Mouse (Mus musculus) embryonic facial prominence, embryonic 11.5 days (tissue): Measurements from ENCODE around the gene Clrn2. TPM values are rescaled to one million over a fixed set of nuclear protein-coding genes. Genes with fewer than 3 reads are reported as not detected.
A peak's percentile ranks its signal among the peaks of the same experiment; 100 is the strongest.
"Not testable (repeated sequence)": the region's sequence is repeated elsewhere in the genome, so short reads cannot be mapped to it uniquely, and the experiment has no call there.

Experiments used
- ATAC-seq: fragments of 200-750 bp; cut with Nextera tagmentation; replicated peaks from 2 replicates; pipeline ENCODE4 v1.8.0; 2017; ENCODE audit warnings: low read depth; ENCODE audit not compliant: insufficient number of reproducible peaks, low FRiP score, low TSS enrichment
- DNase-seq: peaks from one replicate; pipeline ENCODE4 v3.0.0-alpha.2; 2015; ENCODE audit warnings: low spot score
- H3K27ac ChIP-seq: fragments of 300-500 bp; sonication (generic); replicated peaks from 2 replicates; pipeline ENCODE4 v1.5.1; 2014; ENCODE audit warnings: mild to moderate bottlenecking, low read depth, low read length, control low read depth
- H3K27me3 ChIP-seq: fragments of 300-500 bp; sonication (generic); 2 replicates; pipeline ENCODE4 v1.6.1; 2014; ENCODE audit warnings: mild to moderate bottlenecking, low read length, moderate library complexity, mixed read lengths; ENCODE audit not compliant: control insufficient read depth, insufficient read depth
- H3K36me3 ChIP-seq: fragments of 300-500 bp; sonication (generic); replicated peaks from 2 replicates; pipeline ENCODE4 v1.6.1; 2014; ENCODE audit warnings: low read depth, mild to moderate bottlenecking, low read length, moderate library complexity, mixed read lengths; ENCODE audit not compliant: control insufficient read depth, insufficient read depth
- H3K4me1 ChIP-seq: fragments of 300-500 bp; sonication (generic); 2 replicates; pipeline ENCODE4 v1.6.1; 2014; ENCODE audit warnings: low read length, mixed read lengths; ENCODE audit not compliant: control insufficient read depth, insufficient read depth
- H3K4me2 ChIP-seq: fragments of 300-500 bp; sonication (generic); 2 replicates; pipeline ENCODE4 v1.6.1; 2014; ENCODE audit warnings: low read depth, mild to moderate bottlenecking, control low read depth, low read length, moderate library complexity
- H3K4me3 ChIP-seq: fragments of 300-500 bp; sonication (generic); 2 replicates; pipeline ENCODE4 v1.5.1; 2014; ENCODE audit warnings: low read depth, low read length, control low read depth
- H3K9ac ChIP-seq: fragments of 300-500 bp; sonication (generic); replicated peaks from 2 replicates; pipeline ENCODE4 v1.6.1; 2014; ENCODE audit warnings: mild to moderate bottlenecking, control low read depth, low read length
- H3K9me3 ChIP-seq: fragments of 300-500 bp; sonication (generic); replicated peaks from 2 replicates; pipeline ENCODE4 v1.6.1; 2016; ENCODE audit warnings: mild to moderate bottlenecking, low read length, inconsistent platforms, mixed read lengths; ENCODE audit not compliant: control insufficient read depth
- WGBS: fragments of 180-500 bp; shearing (Covaris S2); extraction: QIAGEN DNeasy Blood & Tissue Kit; methylation state at CpG from one replicate; pipeline ENCODE4 v1.1.7; 2014; 5-methylcytosine and 5-hydroxymethylcytosine counted together
- polyA plus RNA-seq: library from polyadenylated mRNA; unstranded; fragments of >200 nt; fragmentation: Nextera tagmentation; extraction: Ambion mirVana; gene quantifications from 2 replicates; pipeline ENCODE4 v1.2.1, GENCODE M21; 2014

Gene Clrn2
- polyA plus RNA-seq, 1 experiment from 2014 or later: 0.22 TPM

DNA sequence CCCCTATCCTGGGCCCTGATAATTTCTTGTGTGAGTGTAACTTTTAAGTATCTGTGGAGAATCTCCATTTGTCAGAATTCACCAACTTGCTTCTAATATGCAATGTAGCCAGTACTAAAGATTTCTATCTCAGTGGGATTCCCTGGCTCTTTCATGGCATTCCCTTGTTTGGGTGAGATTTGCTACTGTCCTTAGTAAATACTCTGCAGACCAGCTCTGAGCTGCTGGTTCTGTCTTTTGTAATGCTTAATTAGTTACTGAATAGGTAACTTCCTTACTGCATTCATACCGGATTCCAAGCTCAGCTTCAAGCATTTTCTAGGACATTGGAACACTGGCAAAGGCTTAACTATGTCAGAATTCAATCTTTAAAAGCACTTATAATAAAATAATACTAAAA, 27.8 kb upstream of the Clrn2 start:
- not testable (repeated sequence) for H3K9me3 ChIP-seq, H3K4me2 ChIP-seq, H3K27ac ChIP-seq, H3K9ac ChIP-seq, H3K27me3 ChIP-seq, H3K4me3 ChIP-seq, ATAC-seq, DNase-seq, H3K36me3 ChIP-seq, H3K4me1 ChIP-seq
- 65% methylated on average over 1 of the region's 1 CpGs for WGBS

DNA sequence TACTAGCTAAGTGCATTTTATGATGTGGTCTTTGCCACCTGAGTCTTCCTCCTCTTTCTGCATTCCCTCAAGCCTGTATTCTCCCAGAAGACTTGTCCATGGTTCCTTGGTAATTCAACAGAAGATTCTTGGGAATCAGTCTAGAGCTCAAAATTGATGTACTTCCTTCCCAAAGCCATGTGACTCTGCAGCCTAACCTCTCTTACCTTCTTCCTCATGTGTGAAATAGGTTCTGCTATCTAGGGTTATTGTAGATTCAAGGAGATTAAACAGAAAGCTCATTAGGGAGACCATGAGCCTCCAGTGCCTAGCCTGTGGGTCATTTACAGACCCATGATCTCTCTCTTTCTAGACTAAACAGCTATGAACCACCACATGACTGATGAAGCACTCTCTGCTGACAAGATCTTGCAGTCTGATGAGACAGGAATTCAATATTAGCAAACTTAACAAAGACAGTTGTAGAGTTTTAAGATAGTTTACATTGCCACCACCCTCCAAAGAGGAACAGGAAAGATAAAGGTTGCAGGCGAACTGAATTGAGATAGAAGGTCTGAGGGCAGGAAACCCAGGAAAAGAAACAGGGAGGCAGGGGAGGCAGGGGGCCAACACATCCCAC, 27.0 kb upstream of the Clrn2 start:
- H3K27ac ChIP-seq: no peak overlapping the region
- no peak for ATAC-seq
- no peak overlapping the region for H3K4me2 ChIP-seq
- DNase-seq: no peak
- no peaks in the 10 kb centered on the region for H3K4me1 ChIP-seq
- H3K9ac ChIP-seq: no peak overlapping the region
- no peaks in the 10 kb centered on the region for H3K27me3 ChIP-seq
- 78% methylated on average over 1 of the region's 1 CpGs for WGBS
- H3K4me3 ChIP-seq: no peak overlapping the region
- no peaks in the 10 kb centered on the region for H3K36me3 ChIP-seq
- no peaks in the 10 kb centered on the region for H3K9me3 ChIP-seq

- no peak overlapping the region for H3K4me3 ChIP-seq
- no peaks in the 10 kb centered on the region for H3K36me3 ChIP-seq
- H3K9ac ChIP-seq: no peak overlapping the region
- no peaks in the 10 kb centered on the region for H3K9me3 ChIP-seq
- no peak overlapping the region for H3K4me2 ChIP-seq
- H3K4me1 ChIP-seq: no peaks in the 10 kb centered on the region
- no peak for ATAC-seq
- WGBS: 94% methylated on average over 7 of the region's 7 CpGs
- H3K27ac ChIP-seq: no peak overlapping the region
- no peak for DNase-seq
- no peaks in the 10 kb centered on the region for H3K27me3 ChIP-seq
Measured at GRCm38 (mm10) chr5:45427891-45428290, 25.7 kb upstream of the Clrn2 start.

DNA sequence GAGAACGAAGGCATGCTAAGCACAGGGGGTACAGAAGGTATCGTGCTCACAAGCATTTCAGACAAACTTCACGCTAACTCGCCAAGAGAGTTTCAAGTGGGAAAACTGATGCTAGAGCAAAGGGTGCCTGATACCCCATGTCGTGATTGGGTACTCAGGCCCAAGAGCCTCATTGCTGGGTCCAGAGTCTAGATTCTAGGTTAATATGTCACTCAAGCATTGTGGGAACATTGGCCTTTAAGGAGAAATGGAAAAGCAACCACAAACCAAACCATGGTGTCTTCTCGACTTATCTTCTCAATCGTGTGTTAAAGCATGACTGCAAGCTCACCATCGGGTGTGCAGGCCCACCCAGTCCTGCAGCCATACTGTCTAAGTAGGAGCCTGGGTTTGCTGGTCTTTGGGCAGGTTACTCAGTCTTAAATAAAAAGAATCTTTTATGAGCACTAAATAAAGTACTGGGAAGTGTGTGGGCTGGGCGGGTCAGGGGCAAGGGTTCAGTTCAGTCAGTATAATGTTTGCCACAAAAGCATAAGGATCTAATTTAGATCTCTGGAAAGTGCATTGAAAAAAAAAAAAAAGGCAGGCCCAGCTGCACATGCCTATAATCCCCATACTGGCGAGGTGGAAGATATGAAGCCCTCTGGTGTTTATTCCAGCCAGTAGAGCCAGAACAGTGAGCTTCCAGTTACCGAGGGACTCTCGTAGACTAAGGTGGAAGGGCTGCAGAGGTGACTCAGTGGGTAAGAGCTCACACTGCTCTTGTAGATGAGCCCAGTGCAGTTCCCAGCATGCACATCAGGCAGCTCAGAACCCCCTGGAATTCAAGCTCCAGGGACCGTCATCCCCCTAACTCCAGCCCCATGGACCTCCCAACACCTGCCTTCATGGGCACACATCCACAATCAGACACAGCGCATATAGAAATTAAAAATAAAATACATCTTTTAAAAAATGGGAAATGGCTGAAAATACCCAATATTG, 17.3 kb upstream of the Clrn2 start:
- peak; percentile 26 for DNase-seq
- Histone ChIP-seq H3K27me3 (no peaks in the 10 kb centered on the region), H3K27ac (no peak overlapping the region), H3K9ac (no peak overlapping the region), H3K36me3 (0 out of 2 replicates have a peak, but pooled peaks cover 2% of the 10 kb centered on the region), H3K4me2 (no peak overlapping the region), H3K9me3 (no peaks in the 10 kb centered on the region), H3K4me1 (no peaks in the 10 kb centered on the region), H3K4me3 (no peak overlapping the region)
- 78% methylated on average over 14 of the region's 14 CpGs for WGBS
- no peak for ATAC-seq

GRCm38 (mm10) chr5:45437826-45438225, 15.7 kb upstream of the Clrn2 start:
- Histone ChIP-seq H3K27me3 (no peaks in the 10 kb centered on the region), H3K27ac (no peak overlapping the region), H3K4me2 (no peak overlapping the region), H3K36me3 (0 out of 2 replicates have a peak, but pooled peaks cover 2% of the 10 kb centered on the region), H3K9me3 (no peaks in the 10 kb centered on the region), H3K9ac (no peak overlapping the region), H3K4me3 (no peak overlapping the region), H3K4me1 (no peaks in the 10 kb centered on the region)
- ATAC-seq (no peak), DNase-seq (no peak)
- WGBS: 75% methylated on average over 4 of the region's 4 CpGs

- Histone ChIP-seq H3K36me3 (0 out of 2 replicates have a peak, but pooled peaks cover 2% of the 10 kb centered on the region), H3K4me1 (no peaks in the 10 kb centered on the region), H3K9ac (no peak overlapping the region), H3K27ac (no peak overlapping the region), H3K4me2 (no peak overlapping the region), H3K4me3 (no peak overlapping the region), H3K9me3 (no peaks in the 10 kb centered on the region), H3K27me3 (no peaks in the 10 kb centered on the region)
- ATAC-seq: no peak
- DNase-seq: no peak
- 87% methylated on average over 8 of the region's 8 CpGs for WGBS
Measured at GRCm38 (mm10) chr5:45438301-45438700, 15.2 kb upstream of the Clrn2 start.

- WGBS: 89% methylated on average over 3 of the region's 3 CpGs
- Histone ChIP-seq H3K4me2 (no peak overlapping the region), H3K9me3 (no peaks in the 10 kb centered on the region), H3K9ac (no peak overlapping the region), H3K36me3 (0 out of 2 replicates have a peak, but pooled peaks cover 2% of the 10 kb centered on the region), H3K4me3 (no peak overlapping the region), H3K27me3 (no peaks in the 10 kb centered on the region), H3K27ac (no peak overlapping the region), H3K4me1 (no peaks in the 10 kb centered on the region)
- DNase-seq: no peak
- no peak for ATAC-seq
Measured at GRCm38 (mm10) chr5:45441124-45441523, 12.4 kb upstream of the Clrn2 start.

DNA sequence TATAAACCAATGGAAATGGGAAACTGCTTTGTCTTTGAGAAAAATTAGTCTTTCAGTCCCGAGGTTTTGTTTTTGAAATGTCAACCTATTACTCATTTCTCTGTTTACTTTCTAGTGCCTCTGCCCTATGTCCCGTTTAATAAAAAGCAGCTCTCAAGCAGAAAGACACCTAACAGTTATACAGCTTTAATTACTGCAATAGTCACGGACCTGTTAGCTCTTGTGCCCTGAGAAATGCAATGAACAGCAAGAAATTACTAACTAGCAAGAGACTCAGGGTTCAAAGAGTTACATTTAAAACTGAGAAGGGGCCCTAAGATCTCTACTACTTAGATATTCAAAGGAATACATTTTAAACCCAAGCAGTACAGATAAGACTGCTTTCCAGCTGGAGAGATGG, 11.8 kb upstream of the Clrn2 start:
- Histone ChIP-seq H3K36me3 (0 out of 2 replicates have a peak, but pooled peaks cover 2% of the 10 kb centered on the region), H3K9me3 (no peaks in the 10 kb centered on the region), H3K9ac (no peak overlapping the region), H3K4me1 (no peaks in the 10 kb centered on the region), H3K4me3 (no peak overlapping the region), H3K27ac (no peak overlapping the region), H3K27me3 (no peaks in the 10 kb centered on the region), H3K4me2 (no peak overlapping the region)
- ATAC-seq: no peak
- 80% methylated on average over 3 of the region's 3 CpGs for WGBS
- no peak for DNase-seq
